Mouse (Mus musculus) stomach, postnatal 0 days (tissue): Measurements from ENCODE around the gene Tbc1d12.

ENCODE experiments used
- CTCF ChIP-seq: IDR thresholded peaks from 2 replicates; pipeline ENCODE4 v1.5.1; 2016; ENCODE audit warnings: antibody characterized with exemption, low read depth, mild to moderate bottlenecking, moderate library complexity
- EP300 ChIP-seq: optimal IDR thresholded peaks from 2 replicates; pipeline ENCODE3; 2016; ENCODE audit warnings: antibody characterized with exemption

DNA sequence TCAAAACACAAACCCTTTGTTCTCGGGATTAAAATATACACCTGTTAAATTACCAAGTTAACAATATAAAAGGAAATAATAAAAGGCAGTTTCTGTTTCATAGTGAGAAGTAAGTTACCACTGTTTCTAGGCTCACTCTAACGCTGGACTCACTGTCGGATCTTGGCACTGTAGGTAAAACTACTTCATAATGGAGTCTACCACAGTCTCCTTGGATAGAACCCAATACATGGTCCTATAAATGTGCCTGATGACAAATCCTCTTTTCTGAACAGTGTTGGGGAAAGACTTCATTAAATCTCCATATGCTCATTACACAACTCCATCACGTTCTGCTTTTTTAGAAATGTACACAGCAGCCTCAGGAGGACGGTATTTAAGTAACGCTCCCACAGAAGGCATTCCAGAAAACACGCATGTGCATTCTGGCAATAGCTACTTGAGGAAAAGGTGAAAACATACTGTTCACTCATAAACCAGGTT is 42.8 kb upstream of the Tbc1d12 start:
- TF ChIP-seq CTCF, result no peak
- no peak for TF ChIP-seq EP300
